Mouse (Mus musculus): Measurements from ENCODE around the gene Nr2c2ap. TPM values are rescaled to one million over a fixed set of nuclear protein-coding genes. Genes with fewer than 3 reads are reported as not detected.

Nr2c2ap gene
- 28.4 and 28.9 TPM in 2 replicates for polyA plus RNA-seq (2012; rRNA removed)

DNA sequence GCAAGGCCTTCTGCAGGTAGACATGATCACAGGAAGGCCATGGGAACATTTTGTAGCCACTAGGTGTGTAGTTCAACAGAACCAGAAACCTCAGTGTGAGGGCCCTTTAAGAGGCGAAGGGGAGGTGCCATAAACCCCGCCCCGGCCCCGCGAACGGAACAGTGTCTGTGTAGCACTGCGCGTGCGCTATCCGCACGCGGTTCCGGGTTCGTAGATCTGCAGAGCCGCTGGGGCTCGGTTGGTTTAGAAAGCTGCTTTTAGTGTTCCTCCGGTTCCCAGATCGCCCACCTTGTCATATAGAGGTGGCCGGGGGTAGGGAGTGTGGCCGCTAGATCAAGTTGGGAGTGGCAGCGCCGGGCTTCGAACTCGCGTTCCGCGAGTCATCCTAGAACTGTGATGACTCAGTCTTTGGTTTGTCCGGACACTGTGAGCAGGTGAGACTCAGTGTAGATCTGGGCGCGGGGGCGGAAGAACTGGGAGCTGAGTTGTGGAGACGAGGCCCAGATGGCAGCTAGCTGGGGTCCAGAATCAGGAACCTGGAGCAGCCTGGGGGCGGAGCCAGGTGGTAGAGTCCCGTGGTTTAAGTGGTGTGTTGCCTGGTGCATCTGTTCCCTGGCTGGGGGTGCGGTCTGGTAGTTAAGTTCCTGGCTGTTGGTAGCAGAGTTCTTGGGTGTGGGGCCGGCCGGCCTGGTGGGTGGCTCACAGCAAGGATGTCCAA lies at the start of gene Nr2c2ap:
Nr2c2ap (plus strand) TSS at position 168 of the 718 bp plus-strand sequence.

DNA sequence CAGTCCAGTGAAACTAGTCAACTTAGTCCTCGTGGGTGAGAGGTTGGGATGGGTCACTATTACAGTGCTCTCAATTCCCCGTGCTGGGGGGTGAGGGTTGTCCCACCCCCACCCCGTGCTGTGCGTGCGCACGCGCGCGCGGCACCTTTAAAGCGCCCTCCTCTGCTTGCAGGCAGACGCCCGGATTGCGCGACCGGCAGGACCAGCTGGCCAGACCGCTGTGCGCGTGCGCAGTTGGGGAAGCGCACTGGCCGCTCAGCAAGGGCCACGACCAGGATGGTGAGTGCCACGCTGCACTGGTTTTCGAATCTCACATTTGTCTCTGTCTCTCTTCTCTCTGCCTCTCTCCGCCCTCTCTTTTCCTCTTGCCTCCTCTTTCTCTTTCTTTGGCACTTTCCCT lies 47.8 kb upstream of the Nr2c2ap start, which contains the start of gene Hapln4:
Hapln4 (plus strand) TSS at position 173 of the 400 bp plus-strand sequence.

DNA sequence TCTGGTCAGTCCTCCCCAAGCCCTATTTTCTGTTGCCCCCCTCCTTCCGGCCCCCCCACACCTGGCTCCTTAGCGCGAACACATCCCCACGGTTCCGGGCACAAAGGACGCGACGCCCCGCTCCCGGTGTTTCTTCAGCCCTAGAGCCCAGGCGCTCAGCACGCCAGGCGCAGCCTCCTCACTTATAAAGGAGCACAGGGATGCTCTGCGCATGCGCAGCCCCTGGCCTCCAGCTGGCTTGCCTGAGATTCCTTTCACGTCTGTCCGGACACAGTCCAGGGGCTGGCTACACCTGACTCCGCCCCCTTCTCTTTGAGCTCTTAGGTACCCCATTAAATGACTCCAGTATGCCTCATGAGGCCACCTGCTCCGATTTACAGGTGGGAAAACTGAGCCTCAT lies 10.5 kb upstream of the Nr2c2ap start, which contains the start of gene Ncan:
Ncan (minus strand) TSS at position 207 of the 400 bp plus-strand sequence.

DNA sequence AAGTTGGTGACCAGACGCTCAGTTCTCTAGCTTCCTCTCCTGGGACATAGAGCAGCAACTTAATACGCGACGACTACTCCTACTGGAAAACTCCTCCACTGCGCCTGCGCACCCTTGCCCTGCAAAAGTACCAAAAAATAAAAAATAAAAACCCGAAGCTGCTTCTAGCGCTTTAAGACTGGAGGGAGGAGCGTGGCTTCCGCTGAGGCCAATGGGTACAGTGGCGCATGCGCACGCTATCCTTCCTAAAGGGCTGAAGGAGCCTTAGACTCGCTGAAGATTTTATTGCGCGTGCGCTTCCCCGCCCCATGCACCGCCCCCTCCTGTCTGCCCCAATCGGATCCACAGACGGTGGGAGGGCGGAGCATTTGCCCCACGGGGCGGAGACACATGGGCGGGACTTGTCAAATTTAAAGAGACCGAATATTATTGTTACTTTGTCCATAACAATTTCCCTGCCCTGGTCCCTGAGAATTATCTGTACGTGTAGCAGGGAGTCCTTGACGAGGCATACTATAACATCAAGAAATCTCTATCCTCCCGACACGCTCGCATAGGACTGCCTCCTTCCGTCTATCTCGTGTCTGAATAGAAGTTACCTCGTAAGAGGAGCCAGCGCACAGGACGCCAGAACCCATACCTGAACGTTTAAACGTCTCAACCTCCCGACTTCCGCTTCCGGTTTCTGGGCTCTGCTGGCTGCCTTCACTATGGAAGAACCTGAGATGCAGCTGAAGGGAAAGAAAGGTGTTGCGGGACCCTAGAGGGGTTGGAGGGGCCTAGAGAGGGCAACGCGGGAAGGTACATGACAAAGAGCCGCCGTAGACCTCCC lies 8.1 kb downstream of the Nr2c2ap start, which contains the start of the genes Rfxank, Borcs8 and Mef2b:
Rfxank (minus strand) TSS at position 129 of the 832 bp plus-strand sequence.
Borcs8 (plus strand) TSS at position 474 of the 832 bp plus-strand sequence.
Mef2b (plus strand) TSS at position 686 of the 832 bp plus-strand sequence.

DNA sequence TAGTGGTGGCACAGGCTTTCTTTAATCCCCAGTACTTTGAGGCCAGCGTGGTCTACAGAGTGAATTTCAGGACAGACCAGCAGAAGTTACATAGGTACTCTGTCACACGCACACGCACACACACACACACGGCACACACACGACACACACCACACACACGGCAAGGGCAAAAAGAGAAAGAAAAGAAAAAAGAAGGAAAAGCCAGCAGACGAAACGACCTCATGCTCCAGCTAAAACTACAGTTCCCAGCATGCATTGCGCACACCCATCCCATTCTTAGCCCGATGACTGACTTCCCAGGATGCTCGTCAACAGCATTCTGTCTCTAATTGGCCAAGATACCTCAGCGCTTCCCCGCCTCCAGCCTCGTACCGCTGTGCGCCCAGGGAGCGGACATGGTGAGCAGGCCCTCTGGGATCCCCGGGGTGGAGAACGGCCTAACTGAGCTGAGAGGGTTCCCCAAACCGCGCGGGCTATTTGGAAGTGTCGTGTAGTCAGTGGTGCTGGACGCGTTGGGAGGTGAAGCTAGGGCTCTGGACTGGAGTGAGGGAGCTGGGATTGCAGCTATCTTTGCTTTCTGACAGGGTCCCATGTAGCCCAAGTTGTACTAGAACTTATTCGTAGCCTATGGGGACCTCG lies 41.0 kb downstream of the Nr2c2ap start, which contains the start of gene Tmem161a:
Tmem161a (plus strand) TSS at position 314 of the 639 bp plus-strand sequence.

Other genes starting within 250 kb of the Nr2c2ap start
- gene Cilp2, start 243.6 kb upstream of the Nr2c2ap start, polyA plus RNA-seq (2012; rRNA removed) = 7.6 and 7.8 TPM in 2 replicates
- 0.47 and 0.51 TPM in 2 replicates for gene Tssk6, start 229.1 kb upstream of the Nr2c2ap start, polyA plus RNA-seq (2012; rRNA removed)
- gene Ndufa13, start 228.8 kb upstream of the Nr2c2ap start, polyA plus RNA-seq (2012; rRNA removed) = 120 and 129 TPM in 2 replicates
- gene Yjefn3, start 228.6 kb upstream of the Nr2c2ap start, polyA plus RNA-seq (2012; rRNA removed) = 10.8 and 11.7 TPM in 2 replicates
- 20.8 and 21.0 TPM in 2 replicates for gene Gatad2a, start 134.9 kb upstream of the Nr2c2ap start, polyA plus RNA-seq (2012; rRNA removed)
- gene Mau2, start 88.6 kb upstream of the Nr2c2ap start, polyA plus RNA-seq (2012; rRNA removed) = 115 and 119 TPM in 2 replicates
- gene Sugp1, start 88.5 kb upstream of the Nr2c2ap start, polyA plus RNA-seq (2012; rRNA removed) = 26.0 and 28.5 TPM in 2 replicates
- 5.8 and 6.4 TPM in 2 replicates for gene Tm6sf2, start 58.4 kb upstream of the Nr2c2ap start, polyA plus RNA-seq (2012; rRNA removed)
- 0.53 and 0.70 TPM in 2 replicates for gene Hapln4, start 47.9 kb upstream of the Nr2c2ap start, polyA plus RNA-seq (2012; rRNA removed)
- 80.6 and 97.8 TPM in 2 replicates for gene Ncan, start 10.5 kb upstream of the Nr2c2ap start, polyA plus RNA-seq (2012; rRNA removed)
- 14.2 and 16.7 TPM in 2 replicates for gene Rfxank, start 7.8 kb downstream of the Nr2c2ap start, polyA plus RNA-seq (2012; rRNA removed)
- gene Borcs8, start 8.2 kb downstream of the Nr2c2ap start, polyA plus RNA-seq (2012; rRNA removed) = 107 and 110 TPM in 2 replicates
- gene Mef2b, start 8.4 kb downstream of the Nr2c2ap start, polyA plus RNA-seq (2012; rRNA removed) = 0.31 and 0.49 TPM in 2 replicates
- gene Tmem161a, start 41.0 kb downstream of the Nr2c2ap start, polyA plus RNA-seq (2012; rRNA removed) = 88.0 and 105 TPM in 2 replicates
- 30.8 and 32.6 TPM in 2 replicates for gene Slc25a42, start 81.0 kb downstream of the Nr2c2ap start, polyA plus RNA-seq (2012; rRNA removed)
- 144 and 148 TPM in 2 replicates for gene Sugp2, start 102.9 kb downstream of the Nr2c2ap start, polyA plus RNA-seq (2012; rRNA removed)
- 143 and 144 TPM in 2 replicates for gene Armc6, start 103.1 kb downstream of the Nr2c2ap start, polyA plus RNA-seq (2012; rRNA removed)
- gene Homer3, start 151.5 kb downstream of the Nr2c2ap start, polyA plus RNA-seq (2012; rRNA removed) = 39.3 and 42.2 TPM in 2 replicates
- gene Ddx49, start 171.2 kb downstream of the Nr2c2ap start, polyA plus RNA-seq (2012; rRNA removed) = 53.5 and 59.7 TPM in 2 replicates
- 260 and 266 TPM in 2 replicates for gene Cope, start 171.2 kb downstream of the Nr2c2ap start, polyA plus RNA-seq (2012; rRNA removed)
- 37.7 and 45.2 TPM in 2 replicates for gene Cers1, start 184.4 kb downstream of the Nr2c2ap start, polyA plus RNA-seq (2012; rRNA removed)
- gene Gdf1, start 198.5 kb downstream of the Nr2c2ap start, polyA plus RNA-seq (2012; rRNA removed) = 13.0 and 13.6 TPM in 2 replicates
- gene Upf1, start 221.9 kb downstream of the Nr2c2ap start, polyA plus RNA-seq (2012; rRNA removed) = 18.0 and 25.0 TPM in 2 replicates
- 0.19 and 0.36 TPM in 2 replicates for gene Comp, start 242.2 kb downstream of the Nr2c2ap start, polyA plus RNA-seq (2012; rRNA removed)